Mouse (Mus musculus): ENCODE data around the gene Vps4a.

The Vps4a gene

DNA sequence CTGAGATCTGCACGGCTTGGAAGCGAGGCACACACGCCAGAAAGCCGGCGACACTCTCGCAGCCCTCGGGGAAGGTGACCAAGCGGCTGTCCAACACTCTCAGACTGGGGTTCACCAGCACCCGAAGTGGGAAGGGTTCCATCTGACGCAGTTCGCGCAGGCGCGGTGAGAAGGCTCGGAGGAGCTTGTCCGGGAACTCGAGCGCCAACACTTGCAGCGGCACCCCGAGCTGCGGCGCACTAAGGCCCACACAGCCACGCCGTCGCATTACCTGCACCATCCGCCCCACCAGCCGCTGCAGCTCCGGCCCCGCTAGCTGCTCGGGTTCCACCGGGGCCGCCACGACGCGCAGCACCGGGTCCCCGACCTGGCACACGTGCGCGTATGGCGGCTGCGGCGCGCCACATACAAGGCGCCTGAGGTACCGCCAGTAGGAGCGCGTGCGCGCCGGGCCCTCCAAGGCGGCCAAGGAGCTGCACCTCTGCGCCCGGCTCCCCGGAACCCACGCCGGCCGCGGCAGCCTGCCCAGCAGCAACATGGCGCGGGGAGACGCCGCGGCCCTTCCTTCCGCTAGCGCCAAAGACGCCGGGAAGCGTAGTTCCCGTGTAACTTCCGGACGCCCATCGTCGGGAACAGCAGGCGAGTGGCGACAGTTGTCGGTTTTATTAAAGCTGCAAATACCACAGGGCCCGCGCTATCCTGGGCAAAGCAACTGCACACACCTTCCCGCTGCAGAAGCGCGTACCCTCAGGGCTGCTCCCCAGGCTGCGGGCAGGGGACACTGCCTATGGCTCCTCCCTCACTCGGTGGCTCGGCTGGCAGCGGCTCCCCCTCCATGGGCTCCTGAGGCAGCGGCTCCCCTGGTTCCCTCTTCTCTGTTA, 17.3 kb downstream of the Vps4a start, which contains the start of gene Pdf:
TSS of gene Pdf (minus strand) at position 554 of the 881 bp plus-strand sequence.
- peak; percentile 68 to 83 for DNase-seq (ENCODE audit: low spot score in 2 of 2)

DNA sequence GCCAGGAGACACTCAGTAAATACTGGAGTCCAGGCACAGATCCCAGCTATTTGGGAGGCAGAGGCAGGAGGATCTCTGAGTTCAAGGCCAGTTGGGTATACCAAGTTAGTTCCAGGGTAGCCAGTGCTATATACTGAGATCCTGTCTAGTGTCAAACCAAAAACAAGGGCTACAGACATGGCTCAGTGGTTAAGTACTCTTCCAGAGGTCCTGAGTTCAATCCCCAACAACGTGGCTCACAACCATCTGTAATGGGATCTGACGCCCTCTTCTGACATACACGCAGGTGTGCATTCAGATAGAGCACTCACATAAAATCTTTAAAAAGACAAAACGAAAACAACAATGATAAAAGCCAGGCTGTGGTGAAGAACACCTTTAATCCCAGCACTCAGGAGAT, 18.5 kb downstream of the Vps4a start:
- no peak for DNase-seq (ENCODE audit: low spot score in 2 of 2)

DNA sequence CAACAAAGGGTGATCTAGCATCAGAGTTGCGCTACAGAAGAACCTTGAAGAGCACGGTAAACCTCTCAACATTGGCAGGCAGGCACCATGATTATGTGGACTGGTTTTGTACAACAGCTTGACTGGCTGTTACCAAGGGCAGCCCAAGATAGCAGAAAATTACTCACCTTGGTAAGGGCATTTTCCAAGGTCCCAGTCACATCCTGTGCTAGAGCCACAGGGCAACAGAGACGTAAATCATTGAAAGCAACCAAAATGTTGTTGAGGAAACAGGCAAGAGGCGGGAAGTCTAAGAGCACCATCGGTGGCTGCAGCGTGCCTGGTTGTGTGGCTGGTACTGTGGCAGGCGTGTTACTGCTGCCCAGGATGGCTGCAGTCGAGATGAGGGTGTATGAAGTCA, 21.0 kb downstream of the Vps4a start:
- DNase-seq (ENCODE audit: low spot score in 2 of 2): no peak

- DNase-seq (ENCODE audit: low spot score in 2 of 2): peak; percentile 91 to 97
Observed at GRCm38 (mm10) chr8:107056076-107056972, 25.3 kb downstream of the Vps4a start, which contains the start of the genes Cog8 and Nip7. TSS of gene Cog8 (minus strand) at chr8:107056689. TSS of gene Nip7 (plus strand) at chr8:107056877.

DNA sequence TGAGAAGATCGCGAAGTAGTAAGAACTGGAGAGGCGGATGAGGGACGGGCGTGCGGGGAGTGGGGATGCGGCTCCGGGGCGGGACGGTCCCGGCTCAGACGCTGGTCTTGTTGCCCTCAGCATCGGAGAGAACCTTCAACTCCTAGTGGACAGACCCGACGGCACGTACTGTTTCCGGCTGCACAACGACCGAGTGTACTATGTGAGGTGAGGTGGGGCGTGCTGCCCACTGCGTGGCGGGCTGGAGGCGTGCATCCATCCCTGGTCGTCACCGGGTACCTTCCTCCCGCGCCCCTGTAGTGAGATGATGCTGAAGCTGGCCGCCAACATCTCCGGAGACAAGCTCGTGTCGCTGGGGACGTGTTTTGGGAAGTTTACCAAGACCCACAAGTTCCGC, 25.9 kb downstream of the Vps4a start:
- no peak for DNase-seq (ENCODE audit: low spot score in 2 of 2)

DNA sequence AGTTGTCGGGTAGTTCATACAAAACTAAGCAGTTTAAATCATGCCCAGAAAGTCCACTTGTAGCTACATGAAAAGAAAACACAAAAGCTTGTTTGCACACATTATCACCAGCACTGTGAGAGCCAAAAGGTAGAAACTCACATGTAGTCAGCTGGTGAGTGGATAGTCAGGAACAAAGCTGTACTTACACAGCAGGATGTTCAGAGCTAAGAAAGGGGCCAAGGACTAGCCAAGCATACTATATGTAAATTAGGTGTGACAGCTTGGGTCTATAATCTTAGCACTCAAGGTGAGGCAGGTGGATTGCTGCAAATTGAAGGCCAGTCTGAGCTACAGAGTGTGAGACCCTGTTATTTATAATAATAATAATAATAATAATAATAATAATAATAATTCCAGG, 31.6 kb downstream of the Vps4a start:
- DNase-seq (ENCODE audit: low spot score in 2 of 2): no peak

DNA sequence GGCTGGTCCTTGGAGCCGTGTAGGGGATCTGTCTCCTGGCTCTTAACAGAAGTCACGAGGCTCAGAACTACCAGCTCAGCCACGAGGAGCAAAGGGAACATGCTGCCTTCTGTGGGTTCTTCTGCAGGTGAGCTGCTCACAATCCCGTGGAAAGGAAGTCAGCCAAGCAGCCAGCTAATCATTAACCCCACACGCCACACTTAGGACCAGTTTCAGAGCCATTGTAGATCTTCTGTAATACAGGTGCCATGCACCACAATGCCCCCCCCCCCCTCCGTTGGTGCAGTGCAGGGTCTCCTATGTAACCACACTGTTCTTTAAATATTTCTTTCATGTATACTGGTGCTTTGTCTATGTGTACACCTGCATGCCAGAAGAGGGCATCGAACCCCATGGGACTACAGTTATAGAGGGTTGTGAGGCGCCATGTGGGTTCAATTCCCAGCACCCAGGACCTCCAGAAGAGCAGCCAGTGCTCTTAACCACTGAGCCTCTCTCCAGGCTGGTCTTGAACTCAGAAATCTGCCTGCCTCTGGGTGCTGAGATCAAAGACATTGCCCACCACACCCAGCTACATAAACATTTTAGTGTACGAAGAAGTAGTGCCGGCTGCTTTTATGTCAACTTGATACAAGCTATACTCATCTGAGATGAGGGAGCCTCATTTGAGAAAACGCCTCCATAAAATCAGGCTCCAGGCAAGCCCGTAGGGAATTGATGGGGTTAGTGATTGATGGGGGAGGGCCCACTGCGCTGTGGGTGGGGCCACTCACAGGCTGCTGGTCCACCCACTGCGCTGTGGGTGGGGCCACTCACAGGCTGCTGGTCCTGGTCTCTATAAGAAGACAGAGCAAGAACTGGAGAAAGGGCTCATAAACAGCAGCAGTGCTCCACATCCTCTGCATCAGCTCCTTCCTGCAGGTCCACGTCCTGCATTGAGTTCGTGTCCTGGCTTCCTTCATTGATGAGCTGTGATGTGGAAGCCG, 34.8 kb downstream of the Vps4a start, which contains the start of gene Tmed6:
TSS of gene Tmed6 (minus strand) at position 134 of the 986 bp plus-strand sequence.
- peak in 1 of 2 experiments; percentile 34 for DNase-seq (ENCODE audit: low spot score in 2 of 2)

GRCm38 (mm10) chr8:107073706-107074105, 42.7 kb downstream of the Vps4a start:
- no peak for DNase-seq (ENCODE audit: low spot score in 2 of 2)

DNA sequence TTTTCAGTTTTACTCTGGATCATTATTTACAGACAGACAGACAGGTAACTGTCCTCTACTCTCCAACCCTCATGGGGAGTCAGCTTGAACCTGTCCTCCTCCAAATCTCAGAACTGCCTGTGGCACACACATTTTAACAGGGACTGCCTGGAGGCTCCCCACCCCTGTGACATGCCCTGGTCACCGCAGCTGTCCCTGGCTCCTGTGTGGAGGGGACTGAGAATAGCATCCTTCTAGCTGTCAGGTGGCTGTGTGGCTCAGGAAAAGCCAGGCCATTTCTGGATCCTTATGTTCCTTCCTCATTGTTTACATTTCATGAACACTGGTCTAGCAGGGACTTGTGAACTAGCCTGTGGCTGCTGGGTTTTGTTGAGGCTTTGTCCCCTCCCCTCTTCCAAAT, 43.1 kb downstream of the Vps4a start:
- DNase-seq (ENCODE audit: low spot score in 2 of 2): no peak

DNA sequence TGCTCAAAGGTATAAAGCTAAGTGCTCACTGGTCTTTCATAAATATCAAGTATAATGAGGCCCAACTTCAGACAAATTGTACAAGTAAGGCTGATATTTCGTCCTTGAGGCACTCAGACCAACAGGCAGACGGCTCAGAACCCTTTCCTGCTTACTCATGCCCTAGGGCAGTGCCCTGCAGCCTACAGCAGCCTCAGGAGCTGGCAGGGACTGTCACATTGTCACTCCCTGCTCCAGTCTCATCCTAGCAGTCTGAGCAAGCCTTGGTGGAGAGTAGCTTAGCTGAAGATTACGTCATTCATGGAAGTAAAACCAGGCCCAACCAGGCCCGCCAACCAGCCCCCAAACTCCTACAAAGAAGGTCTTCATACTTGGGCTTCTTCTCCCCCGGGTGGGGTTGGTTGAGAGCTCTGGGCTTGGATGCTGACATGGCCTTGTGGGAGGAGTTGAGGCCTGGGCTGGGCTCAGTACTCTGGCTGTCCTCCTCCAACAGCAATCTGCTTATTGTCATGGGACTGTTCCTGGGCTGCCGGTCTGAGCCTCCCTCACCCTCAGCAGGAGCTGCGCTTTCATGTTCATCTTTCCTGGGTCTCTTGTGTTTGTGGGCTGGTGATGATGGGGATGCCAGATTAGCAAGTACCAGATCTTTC, 45.3 kb downstream of the Vps4a start:
- no peak for DNase-seq (ENCODE audit: low spot score in 2 of 2)

DNA sequence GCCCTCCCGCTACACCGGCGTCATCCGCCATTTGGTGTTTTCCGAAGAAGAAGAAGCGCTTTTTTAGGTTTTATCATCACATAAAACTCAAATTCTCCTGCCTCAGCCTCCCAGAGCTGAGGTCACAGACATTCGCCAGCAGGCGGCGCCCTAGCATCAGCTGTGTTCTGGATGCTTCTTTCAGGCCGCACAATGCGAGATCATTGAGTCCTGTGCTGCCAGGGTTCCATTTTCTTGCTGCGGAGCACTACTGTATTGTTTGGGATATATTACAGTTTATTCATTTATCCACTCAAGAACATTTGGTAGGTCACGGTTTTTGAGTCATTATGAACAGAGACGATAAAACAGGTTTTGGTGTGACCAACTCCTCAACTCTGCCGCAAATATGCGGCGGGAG, 54.3 kb downstream of the Vps4a start:
- DNase-seq (ENCODE audit: low spot score in 2 of 2): no peak

DNA sequence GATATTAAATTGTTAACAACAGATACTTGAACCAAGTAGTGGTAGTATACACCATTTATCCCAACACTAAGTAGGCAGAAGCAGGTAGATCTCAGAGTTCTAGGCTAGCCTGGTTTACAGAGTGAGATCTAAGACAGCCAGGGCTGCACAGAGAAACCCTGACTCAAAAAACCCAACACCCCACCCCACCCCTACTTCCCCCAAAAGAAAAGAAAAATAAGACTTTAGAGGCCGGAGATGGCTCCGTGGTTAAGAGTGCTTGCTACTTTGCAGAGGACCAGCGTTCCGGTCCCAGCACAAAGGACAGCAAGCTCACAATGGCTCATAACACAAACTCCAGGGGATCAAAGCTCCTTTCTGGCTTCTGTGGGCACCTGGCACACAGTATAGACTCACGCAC, 55.0 kb downstream of the Vps4a start:
- no peak for DNase-seq (ENCODE audit: low spot score in 2 of 2)

GRCm38 (mm10) chr8:107088526-107089063, 57.6 kb downstream of the Vps4a start:
- no peak for DNase-seq (ENCODE audit: low spot score in 2 of 2)

DNA sequence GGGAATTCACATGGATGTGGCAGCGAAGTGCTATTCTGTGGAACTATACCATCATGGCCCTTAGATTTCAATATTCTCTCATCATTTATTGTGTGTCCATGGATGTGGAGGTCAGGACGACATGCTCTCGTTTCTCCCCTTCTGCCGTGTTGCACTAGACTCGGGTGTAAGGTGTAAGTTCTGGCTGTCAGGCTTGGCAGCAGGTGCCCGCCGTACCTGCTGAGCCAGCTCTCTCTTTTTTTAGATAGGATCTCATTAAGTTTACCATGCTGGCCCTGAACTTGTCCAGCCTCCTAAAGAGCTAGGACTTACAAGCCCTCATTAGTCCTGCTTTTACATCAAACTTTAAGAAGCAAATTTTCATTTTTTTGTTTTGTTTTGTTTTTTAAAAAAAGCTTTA, 59.5 kb downstream of the Vps4a start:
- no peak for DNase-seq (ENCODE audit: low spot score in 2 of 2)
